Mouse (Mus musculus) forebrain, embryonic 16.5 days (tissue): ENCODE results near the gene Cd34. TPM values are rescaled to one million over a fixed set of nuclear protein-coding genes. Genes with fewer than 3 reads are reported as not detected.

Experiments used
- polyA plus RNA-seq: library from polyadenylated mRNA; unstranded; fragments of >200 nt; fragmentation: Nextera tagmentation; extraction: Ambion mirVana; gene quantifications from 2 replicates; pipeline ENCODE4 v1.2.1, GENCODE M21; 2015

Gene Cd34
- polyA plus RNA-seq, 1 experiment from 2014 or later = 25.7 TPM

Other genes with a start within 250 kb of the Cd34 start
- gene Cd46, start 153.4 kb downstream of the Cd34 start, polyA plus RNA-seq = 1.5 and 2.1 TPM in 2 replicates
- gene Cr1l, start 192.8 kb downstream of the Cd34 start, polyA plus RNA-seq = 43.8 and 47.4 TPM in 2 replicates
- 0.53 and 1.2 TPM in 2 replicates for gene Cr2, start 237.9 kb downstream of the Cd34 start, polyA plus RNA-seq